Mouse (Mus musculus) kidney, adult 11 months (tissue): ENCODE data around the gene Ccdc92b.

Experiments used
- DNase-seq: peaks from one replicate; pipeline ENCODE4 v3.0.0; 2022

Gene Ccdc92b

GRCm38 (mm10) chr11:74613428-74613827, 6.0 kb upstream of the Ccdc92b start:
- no peak for DNase-seq

- DNase-seq, result no peak
Measured at GRCm38 (mm10) chr11:74615571-74615970, 3.8 kb upstream of the Ccdc92b start.

GRCm38 (mm10) chr11:74619956-74620300, 523 bp downstream of the Ccdc92b start:
- DNase-seq, result no peak

- no peak for DNase-seq
Measured at GRCm38 (mm10) chr11:74621974-74622669, 2.7 kb downstream of the Ccdc92b start.

- DNase-seq, result peak; percentile 74
Measured at GRCm38 (mm10) chr11:74623693-74624092, 4.3 kb downstream of the Ccdc92b start.

GRCm38 (mm10) chr11:74625333-74625732, 5.9 kb downstream of the Ccdc92b start:
- DNase-seq, result no peak

GRCm38 (mm10) chr11:74627481-74627880, 8.1 kb downstream of the Ccdc92b start:
- DNase-seq, result no peak

GRCm38 (mm10) chr11:74631880-74632789, 12.7 kb downstream of the Ccdc92b start:
- DNase-seq, result no peak

- DNase-seq, result peak; percentile 45
Measured at GRCm38 (mm10) chr11:74634490-74635275, 15.3 kb downstream of the Ccdc92b start.

GRCm38 (mm10) chr11:74637486-74637885, 18.1 kb downstream of the Ccdc92b start:
- no peak for DNase-seq

GRCm38 (mm10) chr11:74637971-74638790, 18.8 kb downstream of the Ccdc92b start:
- DNase-seq, result peak; percentile 87

GRCm38 (mm10) chr11:74638791-74639411, 19.5 kb downstream of the Ccdc92b start:
- no peak for DNase-seq

- DNase-seq, result no peak
Measured at GRCm38 (mm10) chr11:74639628-74640027, 20.2 kb downstream of the Ccdc92b start.

- no peak for DNase-seq
Measured at GRCm38 (mm10) chr11:74647966-74648365, 28.6 kb downstream of the Ccdc92b start.

GRCm38 (mm10) chr11:74648676-74649075, 29.3 kb downstream of the Ccdc92b start:
- no peak for DNase-seq

GRCm38 (mm10) chr11:74649095-74649646, 29.8 kb downstream of the Ccdc92b start, which contains the start of gene Cluh:
Gene Cluh, plus strand, starts transcription at chr11:74649495.
- DNase-seq, result peak; percentile 99

GRCm38 (mm10) chr11:74649647-74650551, 30.5 kb downstream of the Ccdc92b start:
- peak; percentile 91 for DNase-seq

GRCm38 (mm10) chr11:74650576-74651100, 31.2 kb downstream of the Ccdc92b start:
- no peak for DNase-seq

- peak; percentile 82 for DNase-seq
Measured at GRCm38 (mm10) chr11:74652791-74653191, 33.4 kb downstream of the Ccdc92b start.

GRCm38 (mm10) chr11:74653385-74653784, 34.0 kb downstream of the Ccdc92b start:
- peak; percentile 48 for DNase-seq
